Mouse (Mus musculus) c-Kit-positive CD71-positive TER-119-positive erythroid progenitor cells, embryonic 14.5 days (primary cell): ENCODE measurements around the gene Large2.
A peak's percentile ranks its signal among the peaks of the same experiment; 100 is the strongest.

Source experiments
- DNase-seq: peaks from one replicate; pipeline ENCODE4 v3.0.0-alpha.2; 2013; ENCODE audit warnings: low spot score

Gene Large2

GRCm38 (mm10) chr2:92390206-92390930, 15.7 kb upstream of the Large2 start:
- no peak for DNase-seq

GRCm38 (mm10) chr2:92389645-92390044, 15.0 kb upstream of the Large2 start:
- no peak for DNase-seq

- no peak for DNase-seq
Measured at GRCm38 (mm10) chr2:92388891-92389641, 14.4 kb upstream of the Large2 start.

- no peak for DNase-seq
Measured at GRCm38 (mm10) chr2:92388081-92388517, 13.4 kb upstream of the Large2 start.

GRCm38 (mm10) chr2:92387646-92388045, 13.0 kb upstream of the Large2 start:
- no peak for DNase-seq

DNA sequence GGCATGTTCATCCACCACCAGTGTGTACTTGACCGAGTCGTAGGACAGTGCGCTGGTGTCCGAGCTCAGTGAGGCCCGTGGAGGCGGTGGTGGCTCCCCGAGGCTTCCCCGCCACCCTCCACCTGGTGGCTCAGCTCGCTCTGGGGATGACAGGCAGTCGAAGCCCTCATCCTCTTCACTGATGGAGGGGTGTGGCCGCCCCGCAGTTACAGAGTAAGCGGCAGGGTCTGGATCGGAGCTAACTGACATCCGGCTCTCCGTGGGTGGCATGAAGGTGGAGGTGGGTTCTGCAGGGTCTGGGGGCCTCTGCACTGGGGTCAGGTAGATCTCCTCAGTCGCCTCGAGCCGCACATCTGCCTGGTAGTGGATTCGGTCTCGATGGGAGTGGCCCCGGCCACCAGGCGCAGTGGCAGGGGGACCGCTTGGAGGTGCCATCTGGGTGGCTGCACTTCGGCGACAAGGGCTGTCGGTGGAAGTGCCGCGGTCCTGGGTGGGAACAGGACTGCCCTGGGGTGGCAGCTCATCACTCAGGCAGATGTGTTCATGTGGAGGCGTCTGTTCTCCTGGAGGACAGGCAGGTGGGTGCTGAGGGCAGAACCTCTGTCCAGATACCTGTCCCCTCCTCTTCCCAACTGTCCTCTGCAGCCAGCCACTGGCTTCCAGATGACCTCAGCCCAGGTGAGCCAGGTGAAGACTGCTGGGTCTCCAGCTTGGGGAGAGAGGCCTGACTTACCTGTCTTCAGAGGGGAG, 12.3 kb upstream of the Large2 start:
- no peak for DNase-seq

- DNase-seq = no peak
Measured at GRCm38 (mm10) chr2:92385113-92386051, 10.7 kb upstream of the Large2 start.

- DNase-seq = no peak
Measured at GRCm38 (mm10) chr2:92384101-92384500, 9.4 kb upstream of the Large2 start.

DNA sequence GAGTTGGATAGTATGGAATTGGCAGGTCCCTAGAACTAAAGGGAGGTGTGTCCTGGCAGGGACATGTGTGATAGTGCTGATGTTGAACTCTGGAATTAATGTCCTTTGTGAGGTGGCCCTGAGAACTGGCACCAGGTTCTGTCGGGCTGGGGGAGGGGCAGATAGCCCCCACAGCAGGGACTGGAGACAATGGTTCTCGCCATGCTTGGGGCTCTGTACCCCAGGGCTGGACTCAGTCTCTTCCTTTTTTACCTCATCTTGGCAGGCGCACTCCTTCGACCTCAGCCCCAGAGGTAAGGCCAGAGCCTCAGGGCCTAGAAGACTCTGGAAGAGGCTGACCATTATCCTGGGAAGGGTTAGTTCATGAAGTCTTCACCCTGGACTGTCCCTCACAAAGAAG, 8.1 kb upstream of the Large2 start:
- DNase-seq = no peak

- DNase-seq = no peak
Measured at GRCm38 (mm10) chr2:92381901-92382588, 7.4 kb upstream of the Large2 start, which contains the start of gene 1700029I15Rik. 1700029I15Rik (plus strand) TSS chr2:92382538.

GRCm38 (mm10) chr2:92381161-92381560, 6.5 kb upstream of the Large2 start:
- DNase-seq = no peak

GRCm38 (mm10) chr2:92380495-92381050, 5.9 kb upstream of the Large2 start:
- no peak for DNase-seq

DNA sequence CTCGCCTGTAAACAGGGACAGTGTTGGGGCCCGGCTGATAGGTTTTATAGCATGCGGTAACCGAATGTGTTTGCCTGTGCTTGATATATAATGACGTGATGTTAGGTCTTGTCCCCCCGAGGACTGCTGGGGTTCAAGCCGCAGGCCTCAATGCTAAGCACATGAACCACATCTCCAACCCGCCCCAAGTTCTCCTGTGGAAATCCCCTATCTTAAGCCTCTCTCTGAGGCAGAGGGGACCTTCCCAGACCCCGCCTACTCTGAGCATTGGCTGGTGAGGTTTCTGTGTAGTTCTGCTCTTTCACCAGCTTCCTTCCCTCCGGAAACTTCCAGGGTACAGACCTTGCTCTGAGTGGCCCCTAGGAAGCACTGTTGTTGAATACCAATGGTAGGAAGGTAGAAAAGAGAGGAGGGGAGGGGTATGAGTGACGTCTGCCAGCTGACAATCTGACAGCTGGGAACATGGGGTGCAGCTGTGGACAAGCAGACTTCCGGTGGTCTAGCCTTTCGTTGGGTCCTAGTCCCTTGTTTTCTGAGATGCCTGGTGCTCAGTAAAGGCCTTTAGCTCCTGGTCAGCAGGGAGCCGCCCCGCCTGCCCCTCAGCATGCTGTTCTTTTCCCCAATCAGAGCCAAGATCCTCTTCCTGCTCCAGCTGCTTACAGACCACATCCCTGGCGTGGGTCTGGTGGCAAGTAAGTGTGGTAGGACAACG, 5.3 kb upstream of the Large2 start:
- DNase-seq = no peak

GRCm38 (mm10) chr2:92377320-92377719, 2.7 kb upstream of the Large2 start:
- no peak for DNase-seq

- DNase-seq = no peak
Measured at GRCm38 (mm10) chr2:92376300-92376699, 1.6 kb upstream of the Large2 start.

- peak; percentile 23 for DNase-seq
Measured at GRCm38 (mm10) chr2:92375788-92376187, 1.1 kb upstream of the Large2 start.

DNA sequence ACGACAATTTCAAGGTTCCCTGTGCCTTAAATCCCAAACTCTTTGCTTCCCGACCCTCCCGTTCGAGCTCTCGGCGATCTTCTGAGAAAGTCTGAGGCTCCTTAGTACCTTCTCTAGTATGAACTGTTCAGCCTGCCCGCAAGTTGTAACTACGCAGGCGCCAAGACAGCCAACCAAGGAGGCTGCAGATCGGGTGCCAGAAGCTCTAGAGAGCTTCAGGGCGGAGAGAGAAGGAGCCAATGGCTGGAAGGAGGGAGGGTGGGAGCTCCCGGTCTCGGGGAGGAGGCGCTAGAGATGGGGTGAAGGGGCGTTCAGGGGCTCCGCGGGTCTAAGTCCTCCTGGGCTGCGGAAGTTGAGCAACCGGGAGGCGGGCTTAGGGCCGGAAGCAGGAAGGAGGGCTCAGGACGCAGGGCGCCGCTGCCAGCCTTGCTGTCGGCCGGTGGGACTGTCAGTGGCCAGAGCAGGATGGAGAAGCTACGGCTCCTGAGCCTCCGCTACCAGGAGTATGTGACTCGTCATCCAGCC, 492 bp upstream of the Large2 start:
- peak; percentile 91 for DNase-seq

DNA sequence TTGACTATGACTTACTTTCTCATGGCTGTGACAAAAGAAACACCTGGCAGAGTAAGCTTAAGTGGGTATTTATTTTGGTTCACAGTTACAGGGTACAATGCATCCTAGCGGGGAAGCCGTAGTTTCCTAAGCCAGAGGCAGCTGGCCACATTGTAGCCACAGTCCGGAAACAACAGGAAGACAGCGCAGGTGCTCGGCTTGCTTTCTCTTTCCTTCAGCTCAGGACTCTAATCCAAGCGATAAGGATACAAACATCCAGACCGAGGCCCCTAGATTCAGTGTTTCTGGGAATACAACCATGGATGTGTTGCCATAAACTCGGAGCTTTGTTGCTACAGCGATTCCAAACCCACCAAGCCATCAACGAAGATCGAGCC, 1.2 kb downstream of the Large2 start:
- DNase-seq = no peak

- DNase-seq = no peak
Measured at GRCm38 (mm10) chr2:92372767-92373436, 1.8 kb downstream of the Large2 start.
